Mouse (Mus musculus): ENCODE data around the gene Adamtsl3.

Adamtsl3 gene

DNA sequence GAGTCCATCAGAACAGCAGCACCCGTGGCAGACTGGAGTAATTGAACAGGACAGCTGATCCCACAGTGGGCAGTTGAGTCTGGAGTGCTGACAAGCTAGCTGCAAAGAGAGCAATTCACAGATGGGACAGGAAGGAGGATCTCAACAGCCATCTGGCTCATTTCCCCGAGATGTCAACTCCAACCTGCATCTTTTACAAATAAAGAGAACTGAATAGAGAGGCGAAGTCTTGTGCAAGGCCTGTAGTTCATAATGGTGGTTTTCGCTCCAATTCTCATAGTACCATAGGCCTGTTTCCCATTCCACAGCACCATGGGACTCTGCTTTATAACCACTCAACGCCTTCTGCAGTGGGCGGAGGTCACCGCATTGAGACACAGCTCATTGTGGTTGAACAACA is 195.9 kb downstream of the Adamtsl3 start:
- DNase-seq: no peak

DNA sequence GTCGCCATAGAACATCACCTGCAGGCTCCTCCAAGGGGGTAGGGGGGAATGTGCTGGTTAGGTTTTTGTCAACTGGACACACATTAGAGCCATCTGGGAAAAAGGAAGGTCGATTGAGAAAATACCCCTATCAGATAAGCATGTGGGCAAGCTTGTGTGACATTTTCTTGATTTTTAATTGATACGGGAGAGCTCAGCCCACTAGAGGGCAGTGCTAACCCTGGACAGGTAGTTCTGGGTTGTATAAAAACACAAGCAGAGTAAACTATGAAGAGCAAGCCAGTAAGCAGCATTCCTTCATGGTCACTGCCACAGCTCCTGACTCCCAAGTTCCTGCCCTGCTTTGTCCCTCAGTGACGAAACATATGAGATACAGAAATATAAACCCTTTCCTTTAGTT is 197.7 kb downstream of the Adamtsl3 start:
- DNase-seq: no peak

DNA sequence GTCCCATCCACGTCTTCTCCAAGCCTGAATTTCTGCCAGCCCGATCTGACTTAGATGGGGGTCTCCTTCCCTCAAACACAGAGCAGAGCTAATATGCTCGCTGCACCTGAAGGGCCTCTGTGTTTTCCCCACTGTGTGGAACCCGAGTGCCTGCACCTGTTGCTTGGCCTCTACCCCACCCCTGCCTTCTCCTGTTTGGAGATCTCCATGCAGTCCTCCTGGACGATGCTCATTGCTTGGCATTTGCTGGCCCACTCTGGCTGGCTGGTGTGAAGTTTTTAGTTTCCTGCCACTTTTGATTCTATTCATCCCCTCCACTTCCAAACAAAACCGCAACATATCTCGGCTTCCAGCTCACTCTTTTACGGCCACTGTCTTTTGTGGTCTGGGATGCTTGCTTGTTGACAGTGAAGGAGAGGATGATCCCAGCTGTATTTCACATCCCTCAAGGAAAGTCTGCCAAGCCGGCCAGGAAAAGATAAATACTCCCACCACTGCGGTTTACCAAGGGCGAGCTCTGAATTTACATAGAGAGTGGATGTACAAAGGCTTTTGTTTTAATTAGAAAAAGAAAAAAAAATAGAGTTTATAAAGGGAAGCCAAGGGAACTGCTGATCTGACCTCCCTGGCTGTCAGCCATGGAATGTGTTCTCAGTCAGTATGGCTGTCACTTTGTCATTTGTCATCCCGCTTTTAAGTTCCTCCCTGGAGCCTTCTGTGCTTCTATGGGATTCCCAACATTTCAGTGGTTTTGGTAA is 198.4 kb downstream of the Adamtsl3 start:
- peak; percentile 15 for DNase-seq

DNA sequence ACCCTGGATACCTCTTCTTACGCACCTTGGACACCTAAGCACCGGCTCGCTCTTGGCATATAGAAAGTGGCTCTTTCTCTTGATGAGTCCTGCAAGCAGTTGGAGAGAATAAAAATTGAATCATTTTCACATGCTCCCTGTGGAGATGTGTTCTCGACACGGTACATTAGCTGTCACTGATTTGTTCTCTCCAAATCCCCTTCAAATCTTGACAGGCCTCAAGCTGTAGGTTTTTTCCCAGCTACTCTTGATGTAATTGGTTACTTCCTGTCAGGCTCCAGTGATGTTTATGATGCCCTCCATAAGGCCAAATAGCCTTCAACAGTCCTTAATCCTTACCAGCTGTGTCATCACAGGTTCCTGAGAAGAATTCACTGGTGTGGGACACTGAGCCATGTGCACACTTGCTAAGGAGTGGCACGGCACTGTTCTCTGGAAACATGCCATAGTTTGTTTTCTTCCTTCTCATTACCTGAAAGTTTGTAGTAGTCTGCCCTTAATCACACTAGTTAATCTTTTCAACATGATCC is 209.0 kb downstream of the Adamtsl3 start:
- no peak for DNase-seq

DNA sequence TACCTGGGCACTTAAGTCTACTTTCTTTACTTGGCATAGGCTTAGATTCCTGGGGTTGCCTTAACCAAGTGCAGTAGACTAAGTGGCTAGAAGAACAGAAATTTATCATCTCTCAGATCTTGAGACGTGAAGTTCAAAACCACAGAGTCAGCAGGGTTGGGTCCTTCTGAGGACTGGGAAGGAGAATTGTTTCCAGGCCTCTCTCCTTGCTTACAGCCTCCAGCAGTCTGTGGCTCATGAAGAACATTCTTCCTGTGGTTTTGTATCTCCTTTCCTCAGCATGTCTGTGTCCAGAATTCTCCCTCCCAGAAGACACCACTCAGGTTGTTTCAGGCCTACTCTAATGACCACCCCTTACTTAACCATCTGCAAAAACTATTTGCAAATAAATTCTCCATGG is 216.5 kb downstream of the Adamtsl3 start:
- no peak for DNase-seq

DNA sequence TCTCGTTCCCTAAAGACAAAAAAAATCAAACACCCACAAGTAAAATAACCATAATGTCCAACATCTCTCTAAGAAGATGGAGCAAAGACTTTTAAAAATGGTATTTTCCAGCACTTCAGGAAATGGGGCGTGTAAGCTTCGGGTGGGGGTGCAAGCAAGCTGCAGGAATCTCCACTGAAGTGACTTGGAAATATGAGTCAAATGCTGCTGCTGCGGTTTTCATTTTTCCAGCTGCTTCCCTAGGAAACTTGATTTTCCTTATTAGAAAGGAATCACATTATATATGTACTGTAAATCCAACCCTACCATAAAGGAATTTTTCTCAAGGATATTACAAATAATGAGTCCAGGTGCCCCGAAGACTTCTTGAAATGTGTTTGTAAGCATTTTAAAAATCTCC is 220.3 kb downstream of the Adamtsl3 start:
- no peak for DNase-seq

DNA sequence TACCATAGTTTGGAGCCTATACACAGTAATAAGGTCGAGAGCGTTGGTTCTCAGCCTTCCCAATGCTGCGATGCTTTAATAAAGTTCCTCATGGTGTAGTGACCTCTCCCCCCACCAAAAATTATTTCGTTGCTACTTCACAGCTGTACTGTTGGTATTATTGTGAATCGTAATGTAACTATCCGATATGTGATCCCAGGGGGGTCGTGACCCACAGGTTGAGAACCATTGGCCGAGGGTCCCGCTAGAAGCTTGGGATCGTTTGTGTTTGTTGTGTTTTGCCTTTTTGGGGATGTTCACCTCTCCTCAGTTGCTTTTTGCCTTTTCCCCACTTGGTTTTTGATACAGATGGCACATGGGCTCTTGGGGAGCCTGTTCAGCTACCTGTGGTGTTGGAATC is 220.9 kb downstream of the Adamtsl3 start:
- no peak for DNase-seq

DNA sequence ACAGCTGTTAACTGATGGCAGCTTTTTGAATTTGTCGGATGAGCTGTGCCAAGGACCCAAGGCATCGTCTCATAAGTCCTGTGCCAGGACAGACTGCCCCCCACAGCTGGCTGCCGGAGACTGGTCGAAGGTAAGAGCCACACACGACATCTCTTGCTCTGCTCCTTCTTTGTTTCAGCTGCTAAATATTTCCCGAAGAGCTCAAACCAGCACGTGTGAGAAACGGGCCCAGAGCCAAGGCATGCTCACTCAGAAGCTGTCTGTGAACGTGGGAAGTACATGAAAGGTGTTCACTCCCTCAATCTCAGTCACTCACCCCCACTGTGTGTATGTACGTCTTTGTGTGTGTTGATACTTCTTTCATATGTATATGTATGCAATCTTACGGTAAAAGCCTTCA is 221.6 kb downstream of the Adamtsl3 start:
- DNase-seq: no peak

DNA sequence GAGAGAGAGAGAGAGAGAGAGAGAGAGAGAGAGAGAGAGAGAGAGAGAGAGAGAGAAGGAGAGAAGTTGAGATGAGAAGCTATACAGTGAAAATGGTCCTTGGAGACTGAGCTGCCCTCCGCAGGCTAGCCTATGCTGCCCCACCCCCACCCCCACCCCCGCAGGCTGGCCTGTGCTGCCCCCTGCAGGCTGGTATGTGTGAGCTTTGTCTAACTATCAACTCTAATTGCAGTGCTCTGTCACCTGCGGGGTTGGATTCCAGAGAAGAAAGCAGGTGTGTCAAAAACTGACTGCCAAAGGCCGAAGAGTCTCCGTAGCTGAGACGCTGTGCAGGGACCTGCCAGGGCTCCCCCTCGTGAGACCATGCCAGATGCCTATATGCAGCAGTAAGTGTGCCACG is 231.2 kb downstream of the Adamtsl3 start:
- no peak for DNase-seq

DNA sequence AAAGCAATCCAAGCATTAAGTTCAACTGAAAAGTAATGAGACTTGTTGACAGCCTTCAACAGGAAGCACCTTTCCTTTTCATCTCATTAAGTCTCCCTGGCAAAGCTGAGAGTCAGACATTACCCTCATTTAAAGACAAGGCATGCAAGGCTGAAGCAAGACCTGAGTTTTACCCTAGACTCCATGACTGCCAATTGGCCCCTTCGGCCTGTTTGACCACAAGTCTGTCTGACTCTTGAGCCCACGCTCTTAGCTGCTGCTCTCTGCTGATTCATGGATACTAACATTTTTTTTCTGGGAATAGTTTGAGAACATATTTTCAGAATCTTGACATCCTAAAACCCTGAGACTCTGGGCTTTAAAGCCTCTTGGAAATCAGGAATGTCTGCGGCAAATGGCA is 232.3 kb downstream of the Adamtsl3 start:
- DNase-seq: no peak

DNA sequence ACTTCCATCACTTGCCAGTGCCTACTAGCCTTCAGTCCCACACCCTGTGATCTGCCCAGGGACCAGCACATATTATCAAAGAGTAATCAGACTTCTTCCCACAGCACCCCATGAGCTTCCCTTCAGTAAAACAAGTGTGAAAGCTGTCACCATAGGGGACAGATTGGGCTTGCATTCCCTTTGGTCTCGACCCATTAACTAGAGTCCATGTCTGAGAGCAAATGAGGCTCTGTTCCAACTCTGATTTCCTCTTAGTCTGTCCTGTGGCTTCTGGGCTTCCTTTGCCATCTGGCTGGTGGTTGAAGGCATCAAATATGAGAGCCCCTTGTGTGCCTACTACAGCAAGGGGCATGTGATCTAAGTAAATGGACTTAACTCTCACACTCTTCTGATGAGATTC is 237.5 kb downstream of the Adamtsl3 start:
- DNase-seq: no peak

DNA sequence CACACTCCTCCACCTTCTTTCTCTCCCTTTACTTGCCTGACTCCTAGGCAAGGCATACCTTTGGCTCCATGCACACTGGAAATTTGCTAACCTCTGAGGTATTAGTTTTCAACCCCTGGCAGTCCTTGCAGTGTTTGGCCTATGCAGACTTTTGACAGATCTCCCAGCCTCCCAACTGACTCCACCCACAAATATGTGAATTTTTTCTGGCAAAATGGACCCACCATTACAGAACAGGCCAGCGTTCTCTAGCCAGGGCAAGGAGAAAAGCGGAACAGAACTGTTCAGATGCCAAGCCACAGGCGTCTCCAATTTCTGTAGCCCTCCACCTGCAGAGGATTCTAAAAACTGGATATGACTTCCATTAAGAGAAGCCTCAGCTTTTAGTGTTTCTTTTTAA is 244.5 kb downstream of the Adamtsl3 start:
- DNase-seq: no peak

DNA sequence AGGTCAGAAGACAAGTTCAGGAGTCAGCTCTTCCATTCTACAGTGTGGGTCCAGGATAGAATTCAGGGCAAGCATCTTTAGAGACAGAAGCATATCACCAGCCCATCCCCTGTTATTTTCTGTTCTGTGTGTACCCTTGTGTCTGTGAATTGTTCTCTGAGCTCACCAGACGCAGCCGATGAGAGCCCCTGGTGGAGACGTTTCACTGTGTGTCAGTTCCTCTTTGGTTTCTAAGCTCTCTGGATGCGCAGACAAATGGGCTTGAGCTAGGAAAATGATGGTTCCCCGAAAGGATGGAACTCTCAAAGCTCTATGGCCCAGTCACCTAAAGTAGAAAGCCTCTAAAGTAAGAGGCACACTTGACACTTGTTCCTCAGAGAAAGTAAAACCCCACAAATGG is 246.3 kb downstream of the Adamtsl3 start:
- DNase-seq: no peak

DNA sequence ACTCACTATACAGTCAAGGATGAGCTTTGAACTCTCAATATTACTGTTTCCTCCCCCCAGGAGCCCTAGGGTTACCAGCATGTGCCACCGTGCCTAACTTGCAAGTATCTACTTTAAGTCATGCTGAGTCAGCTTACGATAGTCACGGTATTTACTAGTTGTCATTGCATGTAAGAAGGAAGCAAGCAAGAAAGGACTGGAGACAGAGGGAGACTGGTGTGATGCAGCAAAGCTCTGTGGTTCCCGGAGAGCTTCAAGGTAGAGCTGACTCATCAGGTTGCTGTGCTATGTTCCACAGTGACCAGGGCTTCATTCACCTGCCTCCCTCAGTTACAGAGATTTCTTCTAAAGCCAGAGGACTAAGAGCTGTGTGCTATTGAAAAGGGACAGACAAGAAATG is 247.0 kb downstream of the Adamtsl3 start:
- no peak for DNase-seq

DNA sequence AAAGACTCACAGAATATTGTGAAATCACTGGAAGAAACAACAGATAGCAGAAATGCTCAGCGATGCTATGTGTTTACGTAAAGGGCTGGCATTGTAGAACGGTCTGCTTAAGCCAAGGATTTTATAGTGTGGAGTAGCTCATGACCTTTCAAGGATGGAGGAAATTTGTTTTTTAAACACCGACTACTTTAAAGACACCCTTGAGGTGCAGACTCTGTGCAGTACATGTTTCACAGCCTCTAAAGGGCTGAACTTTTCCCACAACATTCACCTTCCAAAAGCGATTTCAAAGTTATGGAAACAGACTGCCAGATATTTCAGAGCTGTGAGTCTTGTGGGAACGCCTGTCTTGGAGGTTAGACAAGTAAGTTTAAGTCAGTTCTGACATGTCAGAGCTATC is 255.4 kb downstream of the Adamtsl3 start:
- DNase-seq: no peak

DNA sequence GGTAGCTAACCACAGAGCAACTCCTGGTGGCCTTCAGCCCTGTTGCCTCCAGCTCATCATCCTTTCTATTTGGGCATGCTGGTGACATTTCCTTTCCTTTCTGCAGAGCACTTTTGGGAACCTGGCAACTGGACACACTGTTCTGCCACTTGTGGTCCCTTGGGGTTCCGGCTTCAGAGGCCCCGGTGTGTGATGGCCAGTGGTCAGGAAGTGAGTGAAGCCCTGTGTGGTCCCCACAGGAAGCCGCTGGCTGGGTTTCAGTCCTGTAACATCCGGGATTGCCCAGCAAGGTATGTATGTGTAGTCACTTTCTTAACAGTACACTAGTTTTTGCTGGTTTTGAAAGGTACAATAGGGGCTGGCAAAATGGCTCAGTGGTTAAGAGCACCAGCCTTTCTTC is 266.5 kb downstream of the Adamtsl3 start:
- peak; percentile 7 for DNase-seq

DNA sequence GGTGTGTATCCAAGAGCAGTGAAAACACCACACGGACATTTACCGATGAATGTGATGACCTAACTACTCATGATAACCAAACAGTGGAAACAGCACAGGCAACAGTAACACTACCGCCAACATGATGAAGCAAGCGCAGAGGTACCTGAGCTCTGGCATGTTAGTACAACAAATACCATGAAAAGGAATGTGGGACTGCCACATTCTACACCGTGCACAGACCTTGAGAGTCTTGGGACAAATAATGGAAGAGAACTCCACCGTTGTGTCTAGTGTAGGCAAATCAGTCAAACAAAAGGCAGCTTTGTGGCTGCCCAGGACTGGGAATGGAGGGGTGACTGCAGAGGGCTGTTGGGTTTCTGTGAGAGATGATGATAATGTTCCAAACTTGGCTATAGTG is 269.9 kb downstream of the Adamtsl3 start:
- no peak for DNase-seq

DNA sequence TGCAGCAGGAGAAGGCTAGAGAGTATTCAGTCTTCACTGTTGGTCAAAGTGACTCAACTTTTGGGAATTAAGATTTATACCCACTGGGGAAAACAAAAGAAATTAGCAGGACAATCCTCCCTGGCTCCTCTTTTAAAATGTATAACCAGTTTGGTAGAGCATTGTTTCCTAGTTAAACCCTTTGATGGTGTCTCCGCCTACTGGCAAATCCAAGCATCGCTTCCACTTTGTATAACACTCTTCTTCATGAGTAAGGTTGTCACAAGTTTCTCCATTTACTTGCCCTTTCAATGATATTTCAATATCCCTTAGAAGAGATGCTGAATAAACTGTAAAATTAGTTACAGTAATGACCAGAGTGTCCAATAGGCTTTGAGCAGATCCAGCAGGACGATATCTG is 274.1 kb downstream of the Adamtsl3 start:
- no peak for DNase-seq

DNA sequence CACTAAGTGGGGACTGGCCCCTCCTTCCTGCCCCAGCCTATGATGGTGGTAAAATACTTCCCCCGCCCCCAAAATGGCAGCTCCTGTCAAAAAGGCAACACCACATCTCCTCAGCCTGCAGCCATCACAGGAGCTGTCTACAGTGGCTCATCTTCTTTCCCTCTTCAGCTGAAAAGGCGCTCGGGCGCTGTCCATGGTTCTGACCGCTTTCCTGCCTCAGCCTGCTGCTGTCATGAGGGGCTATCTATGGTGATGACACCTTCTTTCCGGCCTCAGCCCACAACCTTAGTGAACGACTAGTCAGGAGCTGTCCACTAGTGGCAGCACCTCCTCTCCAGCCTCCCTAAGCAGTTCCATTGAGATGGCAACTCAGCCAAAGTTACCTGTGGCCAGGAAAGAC is 289.8 kb downstream of the Adamtsl3 start:
- DNase-seq: peak; percentile 68

DNA sequence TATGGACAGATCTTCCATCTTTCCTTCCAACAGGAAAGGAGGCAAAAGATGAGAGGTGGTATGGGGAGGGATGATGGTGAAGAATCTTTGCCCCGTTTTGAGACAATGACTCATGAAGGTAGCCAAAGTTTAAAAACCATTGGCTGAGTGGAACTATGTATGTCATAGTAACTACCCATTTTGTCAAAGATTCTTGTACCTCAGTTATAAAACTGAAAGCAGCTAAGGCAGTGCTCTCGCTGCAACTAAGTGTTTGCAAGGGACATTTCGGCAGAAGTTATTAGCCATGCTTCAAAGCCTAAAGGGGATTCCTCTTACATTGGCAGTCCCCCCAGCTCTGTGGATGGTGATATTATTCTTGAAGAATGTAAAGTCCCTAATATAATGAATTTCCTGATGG is 311.7 kb downstream of the Adamtsl3 start:
- DNase-seq: no peak

DNA sequence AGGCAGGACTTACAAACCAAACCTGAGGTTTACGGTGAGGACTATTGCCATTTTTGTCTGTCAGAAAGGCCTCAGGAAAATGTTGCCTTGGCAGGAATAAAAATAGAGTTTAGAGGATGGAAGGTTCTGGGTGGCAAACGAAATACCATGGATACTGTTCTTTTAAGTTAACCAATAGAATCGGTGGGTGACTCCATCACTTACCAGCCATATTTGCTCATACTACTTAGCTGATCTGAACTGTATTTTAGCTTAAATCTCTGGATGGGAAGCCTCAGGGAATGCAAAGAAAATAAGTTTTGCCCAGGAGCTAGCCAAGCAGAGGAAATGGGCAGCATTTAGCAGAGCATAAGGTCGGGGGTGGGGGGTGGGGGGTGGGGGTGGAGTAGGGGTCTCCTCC is 312.4 kb downstream of the Adamtsl3 start:
- DNase-seq: no peak

DNA sequence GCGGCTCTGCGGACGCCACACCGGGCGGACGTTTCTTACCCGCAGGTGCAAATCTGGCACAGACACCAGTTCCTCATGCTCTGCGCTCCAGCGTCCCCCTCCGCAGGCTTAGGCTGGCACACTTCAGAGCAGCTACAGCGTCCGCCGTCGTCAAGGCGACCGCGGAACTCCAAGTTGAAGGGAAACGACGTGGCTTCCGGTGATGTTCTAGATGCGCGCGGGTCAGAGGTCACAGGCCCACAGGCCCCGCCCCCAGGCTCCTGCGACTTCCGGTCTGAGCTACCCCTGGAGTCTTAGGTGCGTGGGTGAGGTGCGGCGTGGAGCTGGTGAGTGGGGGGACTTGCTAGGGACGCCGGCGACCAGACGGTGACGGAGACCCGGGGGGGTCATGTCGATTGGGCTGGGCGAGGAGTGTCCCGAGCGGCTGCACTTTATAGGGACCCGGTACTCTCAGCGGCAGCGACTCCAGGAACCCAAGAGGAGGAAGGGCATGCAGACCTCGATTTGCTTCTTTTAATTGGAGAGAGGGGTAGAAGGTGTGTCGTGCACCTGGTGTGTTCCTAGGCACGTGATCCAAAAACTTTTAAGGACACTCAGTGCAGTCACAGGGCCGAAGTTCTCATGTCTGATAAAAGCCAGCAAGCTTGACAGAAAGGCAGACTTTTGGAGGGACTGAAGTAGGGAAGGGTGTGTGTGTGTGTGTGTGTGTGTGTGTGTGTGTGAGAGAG is 313.0 kb downstream of the Adamtsl3 start, which contains the start of the genes Saxo2 and Efl1:
TSS of gene Saxo2 (minus strand) at position 176 of the 728 bp plus-strand sequence.
TSS of gene Efl1 (plus strand) at position 262 of the 728 bp plus-strand sequence.
- peak; percentile 92 for DNase-seq

DNA sequence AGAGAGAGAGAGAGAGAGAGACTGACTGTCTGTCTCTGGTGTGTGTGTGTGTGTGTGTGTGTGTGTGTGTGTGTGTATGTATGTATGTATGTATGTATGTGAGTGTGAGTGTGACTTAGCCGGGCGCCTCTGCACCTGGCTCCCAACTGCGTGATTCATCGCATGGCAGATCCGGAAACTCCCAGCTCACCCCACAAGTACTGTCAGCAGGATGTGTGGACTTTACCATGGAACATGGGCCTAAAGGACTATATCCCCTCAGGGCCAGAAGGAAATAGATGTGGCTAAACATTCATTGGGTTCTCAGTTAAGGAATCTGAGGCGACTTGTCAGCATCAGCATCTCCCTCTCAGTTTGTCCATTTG is 313.6 kb downstream of the Adamtsl3 start:
- DNase-seq: peak; percentile 9

Measured in liver (tissue).